Mouse (Mus musculus) CD4-positive, CD25-positive, alpha-beta regulatory T cell, adult 2 months (primary cell): Measurements from ENCODE around the gene Fam49a.
A peak's percentile ranks its signal among the peaks of the same experiment; 100 is the strongest.

Source experiments
- DNase-seq: peaks from one replicate; pipeline ENCODE4 v3.0.0-alpha.2; 2012; ENCODE audit warnings: low read depth, low spot score

The Fam49a gene

DNA sequence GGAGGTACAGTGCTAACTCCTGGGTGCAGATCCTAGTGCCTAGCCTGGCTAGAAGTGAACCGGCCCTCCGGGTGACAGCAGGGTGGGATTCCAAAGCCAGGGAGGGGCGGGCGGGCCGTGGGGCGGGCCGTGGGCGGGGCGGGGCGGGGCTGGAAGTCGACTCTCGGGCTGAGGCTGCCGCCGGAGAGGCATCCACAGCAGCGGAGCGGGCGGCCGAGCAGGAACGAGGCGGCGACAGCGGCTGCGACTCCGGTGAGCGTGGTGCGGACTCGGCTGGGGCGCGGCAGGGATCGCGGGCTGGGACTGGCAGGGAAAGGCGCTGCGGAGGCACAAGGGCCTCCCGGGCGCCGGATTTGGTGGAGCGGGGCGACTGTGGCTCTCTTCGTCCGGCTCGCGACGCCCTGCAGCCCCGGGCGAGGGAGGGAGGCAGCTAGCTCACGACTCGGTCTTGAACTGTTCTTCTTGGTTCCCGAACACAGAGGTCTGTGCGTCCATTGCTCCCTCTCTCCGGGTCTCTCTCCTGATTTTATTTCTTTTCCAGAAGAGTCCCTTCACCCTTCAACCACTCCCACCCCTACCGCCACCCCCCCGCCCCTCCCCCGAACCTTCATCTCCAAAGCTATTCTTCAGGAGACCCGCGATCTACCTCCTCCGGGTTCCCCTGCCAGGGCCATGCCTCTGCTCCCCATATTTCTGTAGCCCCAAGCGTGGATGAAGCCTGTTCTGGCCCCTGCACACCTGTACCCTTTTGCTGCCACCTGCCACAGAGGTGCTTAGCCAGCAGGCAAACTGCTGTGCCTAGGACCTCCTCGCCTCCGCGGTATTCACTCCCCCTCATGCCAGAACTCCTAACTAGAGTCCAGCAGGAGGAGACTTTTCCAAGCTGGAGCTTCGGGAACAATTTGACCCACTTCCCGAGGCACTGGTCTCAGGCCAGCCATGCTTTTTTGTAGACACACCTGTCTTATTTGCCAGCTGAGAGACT, at the start of gene Fam49a:
Gene Fam49a (plus strand): TSS at position 153 of the 985 bp plus-strand sequence.
- DNase-seq: peak; percentile 79

DNA sequence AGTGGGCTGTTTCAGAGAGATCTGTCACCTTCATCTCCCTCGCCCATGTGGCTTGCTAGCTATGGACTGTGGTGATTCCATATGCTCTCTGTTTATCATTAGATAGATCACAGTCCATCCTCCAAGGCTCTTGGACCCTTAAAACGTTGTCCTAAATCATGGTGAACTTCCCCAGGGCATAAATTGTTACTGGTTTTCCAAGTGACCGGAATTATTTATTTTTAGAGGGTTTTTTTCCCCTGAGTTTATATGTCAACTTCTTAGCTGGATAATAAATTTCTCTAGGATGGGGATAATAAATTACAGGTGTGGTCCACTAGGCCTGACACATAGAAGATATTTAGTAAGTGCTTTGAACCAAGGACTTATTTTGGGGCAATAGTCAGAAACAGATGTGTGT, 48.4 kb upstream of the Fam49a start:
- DNase-seq: no peak

DNA sequence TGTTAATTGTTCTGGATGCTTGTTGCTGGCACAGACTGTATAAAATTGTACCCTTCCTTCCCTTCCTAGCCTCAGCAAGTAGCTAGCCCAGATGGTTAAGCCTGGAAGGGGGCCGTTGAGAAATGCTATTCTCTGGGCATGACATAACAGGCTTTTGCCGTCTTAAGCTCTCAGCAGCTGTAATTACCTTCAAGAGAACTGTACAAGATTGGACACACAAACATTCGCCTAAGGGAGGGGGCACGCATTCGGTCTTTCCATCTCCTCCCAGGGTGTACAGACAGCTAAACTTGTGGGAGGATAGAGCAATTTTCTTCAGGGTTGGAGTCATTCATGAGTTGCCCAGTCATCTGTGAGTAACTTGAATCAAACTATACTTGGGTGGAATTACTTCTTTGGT, 43.0 kb upstream of the Fam49a start:
- no peak for DNase-seq

DNA sequence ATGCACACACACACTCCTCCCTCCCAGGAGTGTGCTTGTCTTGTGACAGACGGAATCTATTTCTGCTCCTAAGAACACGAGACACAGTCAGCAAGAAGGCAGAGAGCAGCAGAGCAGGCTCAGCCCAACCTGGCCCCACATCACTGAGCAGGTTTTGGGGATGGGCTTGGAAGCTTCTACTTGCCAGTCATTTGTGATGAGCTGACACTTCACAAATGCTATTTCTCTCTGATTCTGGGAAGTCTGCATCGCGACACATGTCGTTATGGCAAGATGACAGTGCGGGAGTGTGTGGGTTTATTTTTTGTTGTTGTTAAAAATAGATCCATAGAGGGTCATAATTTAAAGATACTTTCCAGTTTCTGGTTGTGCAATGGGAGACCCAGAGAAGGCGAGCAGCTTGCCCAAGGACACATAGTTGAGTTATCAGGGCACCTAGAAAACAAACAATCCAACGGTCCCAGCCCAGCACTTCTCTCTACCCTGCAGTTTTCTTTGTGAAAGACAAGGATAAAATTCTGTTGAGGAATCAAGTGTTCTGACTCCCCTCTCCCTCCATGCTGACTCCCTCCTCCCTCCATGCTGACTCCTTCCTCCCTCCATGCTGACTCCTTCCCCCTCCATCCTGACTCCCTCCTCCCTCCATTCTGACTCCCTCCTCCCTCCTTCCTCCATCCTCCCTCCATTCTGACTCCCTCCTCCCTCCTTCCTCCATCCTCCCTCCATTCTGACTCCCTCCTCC, 41.0 kb upstream of the Fam49a start:
- no peak for DNase-seq

DNA sequence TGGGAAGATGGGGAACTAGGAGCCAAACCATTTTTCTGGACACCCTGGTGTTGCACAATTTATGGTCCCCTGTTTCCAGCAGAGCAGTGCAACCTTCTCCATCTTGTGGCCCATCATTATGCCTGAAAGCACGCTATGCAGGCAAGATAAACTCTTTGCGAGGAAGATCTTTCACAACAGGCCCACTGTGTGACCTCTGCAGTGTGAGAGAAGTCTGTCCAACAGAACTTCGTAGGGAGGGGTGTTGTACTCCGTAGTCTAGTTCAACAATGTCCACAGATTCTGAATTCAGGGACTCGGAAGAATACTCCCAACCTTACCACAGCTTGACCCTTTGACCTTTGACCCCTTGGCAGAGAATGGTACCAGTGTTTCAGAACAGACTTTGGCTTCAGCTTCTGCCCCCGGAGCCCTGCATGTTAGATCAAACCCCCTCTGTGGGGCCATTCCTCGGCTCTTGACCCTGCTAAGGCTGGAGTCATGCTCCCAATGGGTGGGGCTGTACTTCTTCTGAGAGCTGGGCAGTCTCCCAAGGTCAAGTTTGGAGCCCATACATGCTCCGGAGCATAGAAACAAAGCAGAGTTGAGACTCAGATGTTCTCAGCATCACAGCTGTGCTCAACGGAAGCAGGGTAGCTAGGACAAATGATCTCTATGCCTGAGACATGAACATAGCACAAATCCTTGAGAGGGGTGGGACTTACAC, 39.2 kb upstream of the Fam49a start:
- DNase-seq: no peak

DNA sequence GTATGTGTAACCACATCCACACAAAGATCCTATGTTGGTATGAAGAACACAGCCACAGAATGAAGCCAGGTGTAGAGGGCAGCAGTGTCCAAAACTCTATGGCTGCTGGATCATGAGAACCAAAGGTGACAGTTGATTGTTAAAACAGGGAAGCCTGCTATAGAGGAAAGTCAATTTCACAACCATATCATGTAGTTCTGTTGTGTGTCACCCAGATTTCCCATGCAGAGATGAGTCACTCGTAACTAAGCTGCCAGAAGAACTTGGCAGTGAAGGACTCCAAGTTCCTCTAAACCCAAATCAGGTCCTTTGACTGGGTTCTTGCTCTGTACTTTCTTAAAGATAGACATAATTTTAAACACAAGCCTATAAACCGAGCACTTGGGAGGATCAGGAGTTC, 38.6 kb upstream of the Fam49a start:
- no peak for DNase-seq

DNA sequence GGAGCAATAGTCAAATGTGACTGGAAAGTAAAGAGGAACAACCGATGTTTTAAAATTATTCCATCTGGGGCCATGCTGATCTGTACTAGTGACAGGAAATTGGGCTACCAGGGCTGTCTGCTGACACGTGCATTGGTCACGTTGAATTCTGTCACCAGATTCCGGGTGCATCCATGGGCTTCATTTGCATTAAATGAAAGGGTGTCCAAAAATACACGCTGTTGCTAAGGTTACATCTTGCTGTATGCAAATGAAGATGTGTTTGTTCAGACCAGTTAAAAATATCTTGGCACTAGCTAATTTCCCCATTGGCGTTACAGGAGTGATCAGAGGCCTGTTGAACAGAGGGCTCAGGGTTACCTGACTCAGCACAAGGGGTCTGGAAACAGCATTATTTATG, 36.2 kb upstream of the Fam49a start:
- DNase-seq: no peak

DNA sequence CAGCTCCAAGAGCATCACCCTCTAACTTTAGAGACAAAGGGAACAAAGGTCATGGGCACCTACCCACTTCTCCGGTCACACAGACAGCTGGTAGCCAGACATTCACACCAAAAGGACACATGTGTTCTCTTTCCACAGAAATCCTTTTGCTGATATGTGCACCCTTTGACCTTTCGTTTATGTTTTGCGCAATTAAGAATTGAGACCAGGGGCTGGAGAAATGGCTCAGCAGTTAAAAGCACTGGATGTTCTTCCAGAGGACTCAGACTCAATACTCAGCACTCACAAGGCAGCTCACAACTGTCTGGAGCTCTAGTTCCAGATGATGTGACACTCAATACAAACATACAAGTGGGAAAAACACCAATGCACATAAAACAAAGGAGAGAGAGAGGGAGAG, 34.3 kb upstream of the Fam49a start:
- DNase-seq: no peak

DNA sequence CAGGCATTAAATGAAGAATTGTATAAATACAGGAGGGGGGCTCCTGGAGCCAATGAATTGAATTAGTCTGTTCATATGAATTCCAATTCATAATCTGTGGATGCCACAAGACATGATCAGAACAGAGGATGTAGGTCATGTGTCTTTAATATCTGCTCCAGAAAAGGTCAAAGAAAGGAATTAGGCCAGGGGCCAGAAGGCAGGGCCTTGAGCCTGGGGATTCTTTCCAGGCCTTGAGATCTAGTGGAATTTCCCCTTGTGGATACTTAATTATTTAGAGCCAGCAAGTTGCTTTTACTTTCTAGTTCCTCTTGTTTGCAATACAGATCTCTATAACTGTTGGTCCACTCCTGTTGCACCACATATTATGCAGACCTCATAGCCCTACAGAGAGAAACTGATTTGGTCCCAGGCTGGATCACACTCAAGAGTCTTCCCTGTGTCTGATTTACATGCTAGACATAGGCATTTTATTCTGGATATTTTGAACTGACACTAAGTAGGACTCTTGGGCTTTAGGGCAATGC, 31.8 kb upstream of the Fam49a start:
- no peak for DNase-seq

DNA sequence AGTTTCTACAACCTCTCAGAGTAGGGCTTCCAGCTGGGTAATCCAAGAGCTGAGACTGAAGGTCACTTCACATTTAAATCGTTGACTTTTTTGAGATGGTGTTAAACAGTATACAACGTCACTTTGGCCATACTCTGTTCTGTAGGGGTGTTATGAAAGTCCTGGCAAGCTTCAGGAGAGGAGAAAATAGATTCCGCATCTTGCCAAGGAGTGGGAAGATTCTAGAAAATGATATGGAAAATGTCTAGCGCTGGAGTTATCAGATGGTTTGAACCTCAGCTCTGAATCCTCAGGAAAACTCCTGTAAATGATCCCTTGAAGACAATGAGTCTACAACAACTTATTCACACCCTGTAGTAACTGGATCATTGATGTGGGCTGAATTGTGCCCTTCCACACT, 29.8 kb upstream of the Fam49a start:
- DNase-seq: no peak

DNA sequence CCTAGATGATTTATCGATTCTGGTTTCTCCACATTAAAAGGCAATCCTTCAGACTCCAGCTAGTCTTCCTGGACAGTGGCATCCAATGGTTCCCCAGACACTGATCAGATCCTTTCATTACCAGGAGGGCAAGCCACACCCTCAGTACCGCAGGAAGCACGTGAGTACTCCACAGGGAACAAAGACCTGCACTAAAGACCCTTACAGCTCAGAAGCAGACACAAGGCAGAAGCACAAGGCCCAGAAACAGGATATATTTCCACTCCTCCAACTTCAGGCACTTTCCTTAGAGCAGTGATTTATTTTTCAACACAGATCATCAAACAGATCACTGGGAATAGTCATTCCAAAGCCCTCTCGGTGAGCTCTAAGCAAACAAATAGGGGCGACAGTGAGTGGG, 25.0 kb upstream of the Fam49a start:
- no peak for DNase-seq

DNA sequence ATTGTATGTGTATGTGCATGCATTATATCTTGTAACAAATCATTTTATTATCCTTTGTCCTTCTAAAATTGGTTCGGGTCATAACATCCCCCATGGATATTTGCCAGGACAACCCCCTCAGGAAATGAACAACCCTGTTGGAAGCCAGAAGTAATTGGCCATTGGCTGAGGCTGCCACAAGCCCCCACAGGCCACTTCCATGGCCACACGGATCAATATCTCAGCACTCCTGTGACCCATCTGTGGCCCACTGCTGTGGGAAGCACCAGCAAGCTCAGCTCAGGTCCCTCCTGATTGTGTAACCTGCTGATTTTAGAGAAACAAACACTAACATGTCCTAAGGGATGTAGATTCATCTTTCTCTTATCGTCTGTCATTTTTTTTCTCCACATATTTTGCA, 22.4 kb upstream of the Fam49a start:
- no peak for DNase-seq

DNA sequence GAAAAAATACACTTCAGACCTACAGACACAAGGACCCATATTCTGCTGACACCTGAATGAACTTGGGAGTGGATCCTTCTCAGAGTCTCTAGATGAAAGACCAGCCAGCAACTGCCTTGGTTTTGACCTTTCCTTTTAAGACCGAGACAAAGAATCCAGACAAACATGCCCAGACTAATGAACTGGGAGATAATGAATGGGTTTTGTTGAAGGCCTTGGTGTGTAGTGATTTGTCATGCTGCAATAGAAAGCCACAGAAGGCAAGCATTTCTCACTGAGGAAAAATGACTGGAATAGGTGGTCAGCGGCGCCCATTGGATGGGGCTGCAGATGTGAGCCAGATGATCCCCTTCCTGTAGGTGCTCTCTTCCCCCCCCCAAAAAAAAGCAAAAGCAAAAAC, 18.8 kb upstream of the Fam49a start:
- no peak for DNase-seq

DNA sequence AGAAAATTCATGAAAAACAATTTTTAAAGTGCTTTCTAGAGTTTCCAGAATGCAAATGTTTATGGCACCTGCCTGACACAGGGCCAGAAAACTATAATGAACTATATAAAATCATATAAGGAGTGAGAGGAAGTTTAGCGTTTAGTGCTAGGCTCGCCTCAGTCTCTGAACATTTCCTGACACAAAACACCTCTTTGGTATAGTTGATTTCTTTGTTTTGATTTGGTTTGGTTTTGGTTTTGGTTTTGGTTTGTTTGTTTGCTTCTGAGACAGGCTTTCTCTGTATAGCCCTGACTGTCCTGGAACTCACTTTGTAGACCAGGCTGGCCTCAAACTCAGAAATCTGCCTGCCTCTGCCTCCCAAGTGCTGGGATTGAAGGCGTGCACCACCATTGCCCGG, 14.9 kb upstream of the Fam49a start:
- peak; percentile 51 for DNase-seq

DNA sequence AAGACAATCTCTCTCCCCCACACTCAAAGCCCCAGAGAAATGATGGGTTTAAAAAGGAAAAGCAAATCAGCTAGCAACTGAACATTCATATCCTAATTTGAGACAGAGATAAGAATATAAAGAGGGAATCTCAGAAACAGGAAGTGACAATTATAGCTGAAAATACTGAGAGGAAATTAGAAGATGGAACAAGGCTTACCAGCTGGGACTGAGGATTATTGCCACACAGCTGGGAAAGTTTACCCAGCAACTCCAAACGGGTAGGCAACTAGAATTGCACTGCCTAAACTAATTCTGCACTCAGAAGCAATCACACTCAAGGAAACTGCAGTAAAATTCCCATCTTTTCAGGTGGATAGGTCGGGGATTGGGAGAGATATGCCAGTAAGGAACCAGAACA, 12.4 kb upstream of the Fam49a start:
- no peak for DNase-seq

DNA sequence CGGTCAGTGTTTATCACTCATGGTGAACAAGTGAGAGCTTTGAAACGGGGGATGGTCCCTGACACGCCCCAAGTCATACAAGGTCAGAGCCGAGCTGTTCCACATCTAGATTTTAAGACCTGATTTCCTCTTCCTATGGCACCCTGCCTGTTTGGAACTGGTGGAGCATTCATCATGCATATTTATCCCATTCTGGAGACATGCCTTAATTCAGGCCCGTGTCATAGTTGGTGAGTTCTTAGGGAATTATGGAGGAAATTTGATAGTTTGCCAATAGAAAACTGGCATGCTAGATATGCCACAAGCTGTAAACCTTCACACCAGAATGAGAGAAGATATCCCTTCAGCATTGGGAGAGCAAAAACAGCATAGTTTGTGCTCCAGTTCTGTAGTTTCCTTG, 8.4 kb upstream of the Fam49a start:
- DNase-seq: no peak

DNA sequence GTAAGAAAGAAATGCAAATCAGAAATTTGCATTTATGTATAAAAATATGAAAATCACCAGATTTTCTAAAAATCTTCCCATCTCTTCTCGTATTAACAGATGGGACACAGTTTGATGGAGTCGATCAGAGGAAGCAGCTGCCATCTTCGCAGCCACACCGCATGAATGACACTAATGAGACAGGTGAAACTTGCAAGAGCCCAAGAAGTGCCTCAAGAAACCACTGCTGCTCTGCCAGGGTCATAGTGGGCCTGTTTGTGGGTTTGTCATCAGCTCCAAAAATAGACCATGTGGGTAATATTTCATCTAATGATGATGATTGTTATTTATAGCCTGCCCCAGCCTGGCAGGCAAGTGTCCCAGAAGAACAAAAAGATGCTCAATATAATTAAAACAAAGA, 7.8 kb upstream of the Fam49a start:
- no peak for DNase-seq

DNA sequence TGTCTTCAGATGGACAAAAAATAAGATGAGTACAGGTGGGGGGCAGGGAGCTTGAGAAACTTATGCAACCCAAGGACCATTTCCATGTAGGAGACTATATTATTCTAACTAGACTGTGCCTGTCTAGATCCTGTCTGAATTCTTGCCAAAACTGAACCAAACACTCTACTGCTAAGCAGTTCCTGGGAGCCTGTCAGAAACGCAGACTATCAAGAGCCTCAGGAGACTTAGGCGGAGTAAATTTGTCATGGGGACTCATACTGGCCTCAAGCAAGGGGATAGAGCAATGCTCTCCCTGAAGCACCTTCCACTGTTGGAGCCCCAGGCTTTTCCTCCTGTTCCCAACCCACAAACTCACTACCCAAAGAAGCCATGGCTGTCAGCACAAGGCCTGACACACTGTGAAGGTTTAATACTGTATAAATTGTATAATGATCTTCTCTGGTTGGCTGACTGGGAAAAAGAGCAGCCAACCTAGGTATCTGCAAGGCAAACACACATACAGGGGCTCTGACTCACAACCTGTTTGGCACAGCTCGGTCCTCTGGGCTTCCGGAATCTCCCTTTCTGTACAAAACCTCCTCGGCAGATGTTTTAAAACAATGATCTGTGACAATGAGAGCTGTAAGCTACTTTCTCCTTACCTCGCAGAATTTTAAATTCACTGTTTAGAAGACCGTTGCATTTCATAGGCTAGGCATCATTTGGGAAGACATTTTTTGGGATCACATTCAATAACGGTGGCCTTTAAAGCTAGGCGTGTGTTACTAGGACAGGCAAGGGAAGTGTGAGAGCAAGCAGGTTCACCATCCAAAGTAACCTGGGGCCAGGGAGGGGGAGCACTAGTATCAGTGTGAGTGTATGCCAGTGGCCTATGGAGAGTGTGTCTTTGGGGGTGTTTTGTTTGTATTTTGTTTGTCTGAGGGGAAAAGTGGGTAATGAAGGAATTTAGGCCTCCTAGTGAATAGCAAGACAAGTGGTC, 669 bp upstream of the Fam49a start:
- no peak for DNase-seq

DNA sequence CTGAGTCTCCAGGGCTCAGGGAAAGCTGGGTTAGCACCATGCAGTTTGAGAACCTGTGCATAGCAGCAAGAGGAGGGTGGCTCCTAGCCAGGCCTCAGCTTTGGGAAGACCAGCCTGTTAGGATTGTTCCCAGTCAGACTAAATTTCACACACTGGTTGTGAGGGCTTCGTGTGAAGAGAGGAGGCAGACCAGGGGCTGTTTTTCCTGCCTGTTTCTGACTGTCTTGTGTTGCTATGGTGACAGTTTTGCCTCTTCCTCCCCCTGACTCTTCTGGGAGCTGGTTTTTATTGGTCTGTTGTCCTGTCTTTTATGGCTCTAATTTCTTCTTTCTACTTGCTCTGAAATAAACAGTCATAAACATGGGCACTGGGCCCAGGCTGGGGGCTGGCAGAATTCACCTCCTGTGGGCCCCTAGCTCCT, 1.4 kb downstream of the Fam49a start:
- peak; percentile 62 for DNase-seq

DNA sequence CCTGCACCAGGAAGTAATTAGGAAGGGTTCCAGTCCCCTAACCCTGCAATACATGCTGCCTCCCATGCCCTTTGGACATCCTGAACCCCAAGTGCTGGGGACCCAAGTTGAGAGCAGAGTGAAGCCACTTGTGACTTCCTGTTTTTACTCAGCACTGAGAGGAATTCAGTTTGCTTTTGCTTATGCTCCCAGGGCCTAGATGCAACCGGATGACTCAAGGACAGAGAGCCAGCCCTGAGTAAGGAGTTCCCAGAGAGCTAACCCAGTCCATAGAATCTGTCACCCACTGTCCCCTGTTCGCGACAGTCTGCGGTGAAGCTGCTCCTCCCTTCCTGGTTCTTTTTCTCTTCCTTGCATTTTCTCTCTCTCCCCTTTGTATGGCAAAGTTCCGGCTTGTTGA, 2.2 kb downstream of the Fam49a start:
- peak; percentile 53 for DNase-seq

DNA sequence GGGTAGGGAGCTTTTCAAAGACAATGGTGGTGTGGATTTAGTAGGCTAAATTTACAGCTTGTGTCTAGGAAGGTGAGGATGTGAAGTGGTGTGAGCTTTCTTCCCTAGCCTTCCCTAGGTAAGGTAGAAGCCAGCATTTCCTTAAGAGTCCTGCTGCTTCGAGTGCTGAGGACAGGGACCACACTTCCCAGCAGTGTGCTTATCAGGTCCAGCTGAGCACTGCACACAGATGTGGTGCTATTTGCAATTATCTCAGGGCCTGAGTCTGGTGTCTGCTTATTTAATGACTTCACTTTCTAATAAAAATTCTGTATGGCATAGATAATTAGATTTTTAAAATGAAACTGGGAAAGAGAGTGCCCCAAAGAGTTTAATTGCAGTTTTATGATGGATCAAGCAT, 4.6 kb downstream of the Fam49a start:
- DNase-seq: no peak
